Mouse (Mus musculus): ENCODE measurements around the gene Krtap16-1.

Krtap16-1 gene

DNA sequence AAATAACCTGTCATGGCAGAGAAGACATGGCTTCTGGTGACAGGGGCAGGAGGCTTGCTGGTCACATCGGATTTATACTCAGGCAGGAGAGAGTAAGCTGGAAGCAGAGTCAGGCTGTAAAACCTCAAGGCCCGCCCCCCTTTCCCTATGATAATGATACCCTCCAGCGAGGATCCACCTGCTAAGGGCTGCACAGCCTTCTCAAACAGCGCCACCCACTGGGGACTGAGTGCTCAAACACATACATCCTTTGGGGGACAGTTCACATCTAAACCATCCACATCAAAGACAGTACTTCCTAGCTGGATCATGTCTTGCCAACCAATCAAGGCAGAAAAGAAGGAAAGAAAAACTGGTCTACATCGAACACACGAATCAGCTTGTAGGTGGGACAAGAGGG, 22.2 kb downstream of the Krtap16-1 start:
- no peak for DNase-seq (ENCODE audit: low spot score in 2 of 2)

- DNase-seq (ENCODE audit: low spot score in 2 of 2) = no peak
Measured at GRCm38 (mm10) chr11:99948175-99948574, 38.2 kb downstream of the Krtap16-1 start, which contains the start of gene Krtap9-5. Gene Krtap9-5 (plus strand): TSS chr11:99948475.

DNA sequence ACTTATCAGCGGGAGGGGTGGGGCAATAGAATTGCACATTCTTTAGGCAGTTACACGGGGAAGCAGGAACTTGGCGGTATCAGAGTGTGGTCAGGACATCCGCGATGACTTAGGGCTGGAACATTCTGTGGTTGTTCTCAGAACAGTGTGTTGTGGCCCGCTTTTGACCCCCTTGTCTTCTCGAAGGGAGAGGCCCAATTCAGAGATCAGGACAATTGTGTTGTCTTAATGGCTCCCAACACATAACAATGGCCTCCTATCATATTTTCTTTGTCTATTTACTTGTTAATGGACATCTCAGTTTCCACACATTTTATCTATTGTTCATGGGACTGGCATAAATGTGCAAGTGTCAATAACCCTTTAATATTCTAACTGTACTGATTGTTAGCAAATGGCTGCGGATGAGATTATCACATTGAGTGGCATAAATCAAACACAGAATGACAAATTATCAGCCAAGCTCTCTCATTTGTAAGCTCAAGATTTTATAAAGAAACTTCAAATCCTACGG, 48.6 kb downstream of the Krtap16-1 start:
- DNase-seq (ENCODE audit: low spot score in 2 of 2) = no peak

- DNase-seq (ENCODE audit: low spot score in 2 of 2) = no peak
Measured at GRCm38 (mm10) chr11:99935991-99936390, 50.4 kb downstream of the Krtap16-1 start, which contains the start of gene Krtap31-2. Gene Krtap31-2 (plus strand): TSS chr11:99936291.
